Mouse (Mus musculus) myocyte (in vitro differentiated cells): ENCODE measurements around the gene S1pr3. TPM values are rescaled to one million over a fixed set of nuclear protein-coding genes. Genes with fewer than 3 reads are reported as not detected.

ENCODE experiments used
- H3K27me3 ChIP-seq: one replicate; pipeline ENCODE4 v1.6.1; 2011; ENCODE audit not compliant: control insufficient read depth, insufficient read depth, insufficient read length
- H3K36me3 ChIP-seq: one replicate; pipeline ENCODE4 v1.6.1; 2011; ENCODE audit not compliant: control insufficient read depth, insufficient read depth
- H3K4me2 ChIP-seq: one replicate; pipeline ENCODE4 v1.6.1; 2011; ENCODE audit warnings: low read depth, control low read depth
- H3K4me3 ChIP-seq: one replicate; pipeline ENCODE4 v1.5.1; 2011; ENCODE audit warnings: mild to moderate bottlenecking, control low read depth, moderate library complexity
- H3K79me2 ChIP-seq: one replicate; pipeline ENCODE4 v1.6.1; 2011; ENCODE audit not compliant: control insufficient read depth, insufficient read depth
- H3ac ChIP-seq: one replicate; pipeline ENCODE4 v1.6.1; 2011; ENCODE audit not compliant: control insufficient read depth, insufficient read length
- CEBPB ChIP-seq: IDR thresholded peaks from 2 replicates; pipeline ENCODE4 v1.6.1; 2011; ENCODE audit warnings: mild to moderate bottlenecking, moderate library complexity; ENCODE audit not compliant: poor library complexity, insufficient read depth, severe bottlenecking
- E2F4 ChIP-seq: IDR thresholded peaks from one replicate; pipeline ENCODE4 v1.6.1; 2011; ENCODE audit warnings: mild to moderate bottlenecking, control low read depth, moderate library complexity; ENCODE audit not compliant: insufficient read depth
- MAX ChIP-seq: IDR thresholded peaks from one replicate; pipeline ENCODE4 v1.6.1; 2011; ENCODE audit warnings: low read depth, mild to moderate bottlenecking, control low read depth
- MYOD1 ChIP-seq, 3 experiments: IDR thresholded peaks; one replicate each; pipeline ENCODE4 v1.6.1; 2011; ENCODE audit warnings: control low read depth in 2 of 3, low read depth in 2 of 3, mild to moderate bottlenecking in 2 of 3, moderate library complexity in 1 of 3; ENCODE audit not compliant: insufficient read length in 2 of 3, control insufficient read depth in 1 of 3
- MYOG ChIP-seq, 3 experiments: IDR thresholded peaks; one replicate each; pipeline ENCODE4 v1.6.1; 2011; ENCODE audit warnings: control low read depth in 2 of 3, low read depth in 2 of 3, mild to moderate bottlenecking in 2 of 3; ENCODE audit not compliant: insufficient read length in 2 of 3, control insufficient read depth in 1 of 3, insufficient read depth in 1 of 3
- POLR2A ChIP-seq: IDR thresholded peaks from one replicate; pipeline ENCODE4 v1.6.1; 2011; ENCODE audit warnings: low read depth, mild to moderate bottlenecking, control low read depth, moderate library complexity; ENCODE audit not compliant: insufficient read length
- POLR2AphosphoS2 ChIP-seq: IDR thresholded peaks from one replicate; pipeline ENCODE4 v1.6.1; 2011; ENCODE audit warnings: low read depth, control low read depth; ENCODE audit not compliant: insufficient read length
- REST ChIP-seq: IDR thresholded peaks from one replicate; pipeline ENCODE4 v1.6.1; 2011; ENCODE audit warnings: mild to moderate bottlenecking, control low read depth, moderate library complexity; ENCODE audit not compliant: insufficient read depth, insufficient read length
- SRF ChIP-seq: IDR thresholded peaks from one replicate; pipeline ENCODE4 v1.6.1; 2011; ENCODE audit warnings: low read depth; ENCODE audit not compliant: control insufficient read depth, insufficient read length
- TCF12 ChIP-seq: IDR thresholded peaks from one replicate; pipeline ENCODE4 v1.6.1; 2011; ENCODE audit warnings: mild to moderate bottlenecking, control low read depth; ENCODE audit not compliant: poor library complexity, insufficient read depth, severe bottlenecking
- TCF3 ChIP-seq: IDR thresholded peaks from one replicate; pipeline ENCODE4 v1.6.1; 2011; ENCODE audit warnings: low read depth, control low read depth; ENCODE audit not compliant: insufficient read length
- USF1 ChIP-seq: IDR thresholded peaks from one replicate; pipeline ENCODE4 v1.6.1; 2011; ENCODE audit warnings: low read depth, mild to moderate bottlenecking, control low read depth, moderate library complexity
- polyA plus RNA-seq: library from polyadenylated mRNA; unstranded; fragments of >200 nt; fragmentation: generic; extraction: Trizol; gene quantifications from one replicate; pipeline ENCODE4 v1.2.1, GENCODE M21; 2012; ENCODE audit warnings: missing spikeins

The S1pr3 gene
- polyA plus RNA-seq, 1 experiment: 9.7 TPM

DNA sequence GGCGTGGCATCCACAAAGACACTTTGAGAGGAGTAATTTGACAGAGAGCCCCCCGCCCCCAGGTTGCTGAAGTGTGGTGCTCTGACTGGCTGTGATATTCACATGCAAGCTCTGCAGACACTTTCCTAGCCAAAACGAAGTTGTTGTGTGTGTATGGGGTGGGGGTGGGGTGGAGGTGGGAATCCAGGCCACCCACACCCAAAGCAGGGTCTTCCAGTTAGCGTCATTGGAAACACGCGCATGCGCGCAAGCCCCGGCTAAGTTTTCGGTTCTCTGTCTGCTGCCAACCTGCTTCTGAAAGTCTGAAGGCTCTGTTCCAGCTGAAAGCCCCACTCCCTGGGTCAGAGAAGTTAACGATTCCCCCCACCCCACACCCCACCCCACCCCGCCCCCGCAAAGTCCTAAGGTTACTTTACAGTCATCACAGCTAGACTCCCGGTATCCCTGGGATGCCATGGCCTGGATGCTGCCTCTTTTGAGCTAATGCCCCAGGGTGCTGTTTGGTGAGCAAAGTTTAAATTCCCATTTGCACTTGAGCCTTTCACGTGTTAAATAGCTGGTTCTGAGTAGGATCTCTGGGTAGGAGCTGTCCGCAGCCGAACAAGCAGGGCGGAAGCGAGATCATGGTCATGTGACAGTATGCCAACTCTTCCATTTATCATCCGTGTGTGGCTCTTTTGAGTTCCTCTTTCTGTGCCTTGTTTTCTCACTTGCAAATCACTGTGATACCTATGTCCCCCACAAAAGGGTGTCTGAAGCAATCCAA, 7.5 kb upstream of the S1pr3 start:
- Histone ChIP-seq H3K27me3 (no peaks in the 10 kb centered on the region), H3K79me2 (no peaks in the 10 kb centered on the region), H3K36me3 (no peaks in the 10 kb centered on the region), H3ac (no peak overlapping the region), H3K4me2 (no peak overlapping the region), H3K4me3 (no peak overlapping the region)
- TF ChIP-seq TCF3: no peak
- no peak for TF ChIP-seq REST
- TF ChIP-seq E2F4: no peak
- no peak for TF ChIP-seq MYOG (IDR thresholded peaks at IDR 0.05; ENCODE audit: control insufficient read depth in 1 of 3, insufficient read depth in 1 of 3, insufficient read length in 2 of 3, low read depth in 2 of 3)
- TF ChIP-seq USF1: no peak
- TF ChIP-seq MYOD1 (IDR thresholded peaks at IDR 0.05; ENCODE audit: control insufficient read depth in 1 of 3, insufficient read length in 2 of 3, low read depth in 2 of 3): no peak
- no peak for TF ChIP-seq POLR2AphosphoS2
- no peak for TF ChIP-seq POLR2A
- TF ChIP-seq MAX: no peak
- no peak for TF ChIP-seq TCF12
- no peak for TF ChIP-seq CEBPB
- TF ChIP-seq SRF: no peak

DNA sequence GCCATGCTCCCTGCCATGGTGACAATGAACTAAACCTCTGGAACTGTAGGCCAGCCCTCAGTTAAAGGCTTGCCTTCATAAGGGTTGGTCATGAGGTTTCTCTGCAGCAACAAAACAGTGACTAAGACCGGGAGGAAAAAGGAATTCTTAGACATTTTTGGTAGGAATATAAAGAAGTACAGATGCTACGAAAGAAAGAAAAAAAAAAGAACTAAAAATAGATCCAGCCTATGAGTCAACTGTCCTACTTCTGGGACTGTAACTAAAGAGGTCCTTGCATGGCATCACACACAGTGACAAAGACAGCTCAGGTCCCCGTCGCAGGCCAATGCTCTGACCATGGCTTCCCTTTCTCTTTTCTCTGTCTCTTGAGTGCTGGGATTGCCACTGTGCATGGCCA, 3.9 kb upstream of the S1pr3 start:
- H3ac ChIP-seq: no peak overlapping the region
- peaks cover 2% of the 10 kb centered on the region for H3K79me2 ChIP-seq
- H3K4me3 ChIP-seq: no peak overlapping the region
- TF ChIP-seq MYOG (IDR thresholded peaks at IDR 0.05; ENCODE audit: control insufficient read depth in 1 of 3, insufficient read depth in 1 of 3, insufficient read length in 2 of 3, low read depth in 2 of 3) (no peak), TCF3 (no peak), SRF (no peak)
- H3K36me3 ChIP-seq: no peaks in the 10 kb centered on the region
- no peak overlapping the region for H3K4me2 ChIP-seq
- no peaks in the 10 kb centered on the region for H3K27me3 ChIP-seq

DNA sequence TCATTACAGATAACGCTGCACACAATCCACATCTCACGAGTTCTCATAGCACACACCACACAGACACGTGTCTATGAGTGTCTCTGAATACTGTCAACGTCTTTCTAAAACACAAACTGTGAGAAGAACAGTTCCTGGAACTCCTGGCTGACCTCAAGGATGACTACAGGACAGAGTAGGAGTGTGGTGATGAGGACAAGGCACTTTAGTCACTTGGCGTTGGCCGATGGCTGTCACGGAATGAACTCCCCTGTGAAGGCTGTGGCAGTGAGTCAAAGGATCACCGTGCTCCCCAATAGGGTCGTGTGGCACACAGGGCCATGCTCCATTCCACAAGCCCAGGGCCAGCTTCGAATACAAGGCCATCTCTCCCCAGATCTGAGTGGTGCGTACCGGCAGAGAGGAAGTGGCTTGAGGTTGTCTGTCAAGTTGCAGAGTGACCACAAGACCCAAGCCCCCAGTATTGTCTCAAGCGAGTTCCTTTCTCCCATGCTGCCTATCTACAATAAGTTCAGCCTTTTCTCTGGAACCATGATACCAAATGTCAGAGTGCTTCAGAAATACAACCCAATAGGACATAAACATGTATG, 2.6 kb upstream of the S1pr3 start:
- Histone ChIP-seq H3K27me3 (no peaks in the 10 kb centered on the region), H3K36me3 (no peaks in the 10 kb centered on the region), H3ac (no peak overlapping the region), H3K4me2 (no peak overlapping the region), H3K4me3 (no peak overlapping the region), H3K79me2 (peaks cover 12% of the 10 kb centered on the region)
- no peak for TF ChIP-seq SRF
- TF ChIP-seq TCF3: no peak
- no peak for TF ChIP-seq MYOD1 (IDR thresholded peaks at IDR 0.05; ENCODE audit: control insufficient read depth in 1 of 3, insufficient read length in 2 of 3, low read depth in 2 of 3)
- TF ChIP-seq REST: no peak
- TF ChIP-seq MAX: no peak
- no peak for TF ChIP-seq POLR2AphosphoS2
- no peak for TF ChIP-seq USF1
- no peak for TF ChIP-seq POLR2A
- TF ChIP-seq E2F4: no peak
- TF ChIP-seq TCF12: no peak
- TF ChIP-seq CEBPB: no peak
- TF ChIP-seq MYOG (IDR thresholded peaks at IDR 0.05; ENCODE audit: control insufficient read depth in 1 of 3, insufficient read depth in 1 of 3, insufficient read length in 2 of 3, low read depth in 2 of 3): no peak

DNA sequence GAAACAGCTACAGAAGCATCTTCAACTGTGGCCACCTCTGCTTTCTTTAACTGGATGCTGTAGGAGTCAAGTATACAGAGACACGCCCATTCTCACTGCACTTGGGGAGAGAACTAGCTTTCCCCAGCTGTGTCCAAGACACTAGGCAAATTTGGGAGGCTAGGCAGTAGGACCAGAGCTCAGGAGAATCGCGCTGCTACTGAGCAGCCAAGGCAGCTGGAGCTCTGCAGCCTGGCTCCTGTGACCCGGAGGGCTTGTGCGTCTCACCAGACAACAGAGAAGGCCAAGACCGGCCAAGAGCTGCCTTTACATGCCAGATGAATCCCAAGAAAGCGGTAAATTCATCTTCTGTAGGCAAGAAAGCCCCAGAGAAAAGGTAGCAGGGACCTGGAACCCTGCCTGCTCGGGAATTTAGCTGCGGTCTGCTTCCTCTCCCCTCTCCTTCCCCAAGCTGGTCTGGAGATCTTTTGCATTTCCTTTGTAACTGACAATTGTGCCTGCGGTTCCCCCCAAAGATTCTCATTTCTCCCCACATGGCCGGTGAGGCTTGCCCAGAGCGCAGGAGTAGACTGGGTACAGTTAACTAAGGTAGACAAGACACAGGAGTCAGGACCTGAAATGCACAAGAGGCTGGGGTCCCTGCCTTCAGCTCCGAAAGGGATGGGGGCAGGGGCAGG, 760 bp upstream of the S1pr3 start:
- Histone ChIP-seq H3K27me3 (no peaks in the 10 kb centered on the region), H3K4me3 (peak overlapping the region; percentile 35), H3K4me2 (no peak overlapping the region), H3K36me3 (no peaks in the 10 kb centered on the region), H3ac (no peak overlapping the region), H3K79me2 (peaks cover 18% of the 10 kb centered on the region)
- TF ChIP-seq TCF3 (no peak), MYOG (IDR thresholded peaks at IDR 0.05; ENCODE audit: control insufficient read depth in 1 of 3, insufficient read depth in 1 of 3, insufficient read length in 2 of 3, low read depth in 2 of 3) (no peak), USF1 (no peak), MYOD1 (IDR thresholded peaks at IDR 0.05; ENCODE audit: control insufficient read depth in 1 of 3, insufficient read length in 2 of 3, low read depth in 2 of 3) (no peak)
